Mouse (Mus musculus) brown adipose tissue, adult 24 weeks (tissue): Measurements from ENCODE around the gene Prlh. TPM values are rescaled to one million over a fixed set of nuclear protein-coding genes. Genes with fewer than 3 reads are reported as not detected.

ENCODE experiments used
- H3K27ac ChIP-seq: fragments of 200-500 bp; replicated peaks from 2 replicates; pipeline ENCODE4 v1.5.1; 2012; ENCODE audit warnings: low read depth, mild to moderate bottlenecking, low read length
- H3K4me1 ChIP-seq: fragments of 200-500 bp; 2 replicates; pipeline ENCODE4 v1.6.1; 2012; ENCODE audit warnings: low read length, mixed read lengths; ENCODE audit not compliant: control insufficient read depth, insufficient read depth, insufficient read length
- H3K4me3 ChIP-seq: fragments of 200-500 bp; 2 replicates; pipeline ENCODE4 v1.5.1; 2012; ENCODE audit warnings: low read depth, mild to moderate bottlenecking, low read length, moderate library complexity; ENCODE audit not compliant: insufficient read depth
- polyA plus RNA-seq: library from polyadenylated mRNA; stranded (reverse); fragments of >200 nt; gene quantifications from 2 replicates; pipeline ENCODE4 v1.2.4, GENCODE M21; 2012; ENCODE audit not compliant: missing spikeins, insufficient read depth, insufficient read length

The Prlh gene
- polyA plus RNA-seq, 1 experiment, result not detected

- no peak overlapping the region for H3K4me3 ChIP-seq
- H3K4me1 ChIP-seq, result peaks cover 3% of the 10 kb centered on the region; the same call in 1 of the 2 replicates
These were observed 24.4 kb upstream of the Prlh start for GRCm38 (mm10) chr1:90928575-90928934.

GRCm38 (mm10) chr1:90933001-90933400, 19.9 kb upstream of the Prlh start:
- H3K27ac ChIP-seq, result no peak overlapping the region
- no peaks in the 10 kb centered on the region for H3K4me1 ChIP-seq
- H3K4me3 ChIP-seq, result no peak overlapping the region

More at GRCm38 (mm10) chr1:90928575-90928934, 24.4 kb upstream of the Prlh start:
- H3K27ac ChIP-seq, result no peak overlapping the region

GRCm38 (mm10) chr1:90936990-90937389, 15.9 kb upstream of the Prlh start:
- H3K4me3 ChIP-seq, result no peak overlapping the region
- H3K4me1 ChIP-seq, result no peaks in the 10 kb centered on the region
- H3K27ac ChIP-seq, result no peak overlapping the region

GRCm38 (mm10) chr1:90939980-90940379, 12.9 kb upstream of the Prlh start:
- no peak overlapping the region for H3K27ac ChIP-seq
- no peaks in the 10 kb centered on the region for H3K4me1 ChIP-seq
- no peak overlapping the region for H3K4me3 ChIP-seq

GRCm38 (mm10) chr1:90945171-90945570, 7.7 kb upstream of the Prlh start:
- H3K27ac ChIP-seq, result no peak overlapping the region
- no peaks in the 10 kb centered on the region for H3K4me1 ChIP-seq
- H3K4me3 ChIP-seq, result no peak overlapping the region

- no peak overlapping the region for H3K27ac ChIP-seq
- H3K4me1 ChIP-seq, result no peaks in the 10 kb centered on the region
- H3K4me3 ChIP-seq, result no peak overlapping the region
These were observed 5.7 kb upstream of the Prlh start for GRCm38 (mm10) chr1:90947252-90947651.

- no peak overlapping the region for H3K27ac ChIP-seq
- no peak overlapping the region for H3K4me3 ChIP-seq
- H3K4me1 ChIP-seq, result no peaks in the 10 kb centered on the region
These were observed 3.6 kb upstream of the Prlh start for GRCm38 (mm10) chr1:90949309-90949708.

- Histone ChIP-seq H3K4me3 (no peak overlapping the region), H3K4me1 (no peaks in the 10 kb centered on the region), H3K27ac (no peak overlapping the region)
These were observed 1.2 kb upstream of the Prlh start for GRCm38 (mm10) chr1:90951670-90952069.

GRCm38 (mm10) chr1:90953688-90954087, 780 bp downstream of the Prlh start:
- no peak overlapping the region for H3K4me3 ChIP-seq
- no peak overlapping the region for H3K27ac ChIP-seq
- no peaks in the 10 kb centered on the region for H3K4me1 ChIP-seq

- Histone ChIP-seq H3K4me1 (no peaks in the 10 kb centered on the region), H3K4me3 (no peak overlapping the region)
These were observed 3.6 kb downstream of the Prlh start for GRCm38 (mm10) chr1:90956245-90957096.

GRCm38 (mm10) chr1:90962526-90962925, 9.6 kb downstream of the Prlh start:
- Histone ChIP-seq H3K4me1 (no peaks in the 10 kb centered on the region), H3K27ac (no peak overlapping the region), H3K4me3 (no peak overlapping the region)

More at GRCm38 (mm10) chr1:90956245-90957096, 3.6 kb downstream of the Prlh start:
- H3K27ac ChIP-seq, result no peak overlapping the region

GRCm38 (mm10) chr1:90962994-90963393, 10.1 kb downstream of the Prlh start:
- H3K27ac ChIP-seq, result no peak overlapping the region
- no peaks in the 10 kb centered on the region for H3K4me1 ChIP-seq
- H3K4me3 ChIP-seq, result no peak overlapping the region

GRCm38 (mm10) chr1:90967583-90967982, 14.7 kb downstream of the Prlh start:
- no peak overlapping the region for H3K4me3 ChIP-seq
- H3K4me1 ChIP-seq, result no peaks in the 10 kb centered on the region
- H3K27ac ChIP-seq, result no peak overlapping the region

- H3K27ac ChIP-seq, result no peak overlapping the region
- no peaks in the 10 kb centered on the region for H3K4me1 ChIP-seq
- no peak overlapping the region for H3K4me3 ChIP-seq
These were observed 15.7 kb downstream of the Prlh start for GRCm38 (mm10) chr1:90968649-90969048.

- H3K27ac ChIP-seq, result no peak within 1 kb of the TSS
- H3K4me1 ChIP-seq, result no peaks in the 10 kb centered on the region
- no peak within 1 kb of the TSS for H3K4me3 ChIP-seq
These were observed 16.5 kb downstream of the Prlh start, which contains the start of gene Rab17 for GRCm38 (mm10) chr1:90969347-90969784. Gene Rab17 (minus strand): TSS chr1:90969661.

GRCm38 (mm10) chr1:90969881-90970390, 17.0 kb downstream of the Prlh start:
- Histone ChIP-seq H3K27ac (no peak overlapping the region), H3K4me1 (no peaks in the 10 kb centered on the region), H3K4me3 (no peak overlapping the region)
